Mouse (Mus musculus): ENCODE measurements at regions not wholly inside any gene's neighbourhood (a gene's known extent, or its start where the extent isn't known, plus 50 kb on each side); places are given as distances from the start of the nearest gene placed in this dataset.
"Not testable (repeated sequence)": the region's sequence is repeated elsewhere in the genome, so short reads cannot be mapped to it uniquely, and the experiment has no call there.

- TF ChIP-seq NELFE (IDR thresholded peaks at IDR 0.05; ENCODE audit: low read depth, low read length); POLR2AphosphoS5 (IDR thresholded peaks at IDR 0.05; ENCODE audit: borderline replicate concordance, low read depth, low read length); CTCF (IDR thresholded peaks at IDR 0.05 in 2 of 3, conservative IDR thresholded peaks at IDR 0.05 in 1 of 3; ENCODE audit: control insufficient read depth in 1 of 3, insufficient read depth in 1 of 3, low read depth in 2 of 3, low read length in 3 of 3, poor library complexity in 1 of 3, severe bottlenecking in 1 of 3); POLR2AphosphoS2 (IDR thresholded peaks at IDR 0.05; ENCODE audit: low read length); ZNF384 (IDR thresholded peaks at IDR 0.05; ENCODE audit: low read depth, low read length); ZMIZ1 (IDR thresholded peaks at IDR 0.05; ENCODE audit: low read depth, low read length); EP300 (IDR thresholded peaks at IDR 0.05; ENCODE audit: low read depth in 1 of 2, low read length in 2 of 2); TAL1 (IDR thresholded peaks at IDR 0.05; ENCODE audit: low read length); HCFC1 (IDR thresholded peaks at IDR 0.05; ENCODE audit: low read depth, low read length): not testable (repeated sequence)
These were observed 107.9 kb upstream of the Cst10 start for GRCm38 (mm10) chr2:149296936-149297335.
